Mouse (Mus musculus) cortical plate, adult 2 months (tissue): ENCODE results near the gene Olfr985. TPM values are rescaled to one million over a fixed set of nuclear protein-coding genes. Genes with fewer than 3 reads are reported as not detected.

ENCODE experiments used
- H3K27ac ChIP-seq: fragments of 200-500 bp; 2 replicates; pipeline ENCODE4 v1.5.1; 2012; ENCODE audit warnings: low read length, control low read depth, inconsistent platforms; ENCODE audit not compliant: insufficient read depth
- H3K4me1 ChIP-seq: fragments of 200-500 bp; 2 replicates; pipeline ENCODE4 v1.6.1; 2011; ENCODE audit warnings: low read length; ENCODE audit not compliant: control insufficient read depth, insufficient read depth
- H3K4me3 ChIP-seq: fragments of 200-500 bp; 2 replicates; pipeline ENCODE4 v1.5.1; 2011; ENCODE audit warnings: mild to moderate bottlenecking, low read length, control low read depth; ENCODE audit not compliant: insufficient read depth
- CTCF ChIP-seq: fragments of 200-500 bp; IDR thresholded peaks from 2 replicates; pipeline ENCODE4 v1.5.1; 2011; ENCODE audit warnings: mild to moderate bottlenecking, control low read depth, low read length; ENCODE audit not compliant: insufficient read depth; ENCODE audit errors: extremely low read depth
- POLR2A ChIP-seq: fragments of 200-500 bp; IDR thresholded peaks from 2 replicates; pipeline ENCODE4 v1.6.1; 2011; ENCODE audit warnings: mild to moderate bottlenecking, low read length, control low read depth; ENCODE audit not compliant: insufficient read depth; ENCODE audit errors: extremely low read depth
- polyA plus RNA-seq: library from polyadenylated mRNA; depleted of rRNA; stranded (reverse); fragments of >200 nt; gene quantifications from 2 replicates; pipeline ENCODE4 v1.2.3, GENCODE M21; 2012; rRNA removed

The Olfr985 gene
- not detected in 2 replicates for polyA plus RNA-seq

GRCm38 (mm10) chr9:40130084-40130483 is at the start of gene Olfr985:
Gene Olfr985, minus strand, starts transcription at chr9:40130184.
- TF ChIP-seq CTCF: no peak
- no peak for TF ChIP-seq POLR2A
- H3K4me3 ChIP-seq: no peak within 1 kb of the TSS
- H3K27ac ChIP-seq: no peak within 1 kb of the TSS
- no peaks in the 10 kb centered on the region for H3K4me1 ChIP-seq

- Histone ChIP-seq H3K4me1 (no peaks in the 10 kb centered on the region), H3K27ac (no peak overlapping the region), H3K4me3 (no peak overlapping the region)
- TF ChIP-seq POLR2A: no peak
- TF ChIP-seq CTCF: no peak
These were observed 47.0 kb upstream of the Olfr985 start for GRCm38 (mm10) chr9:40177017-40177416.

GRCm38 (mm10) chr9:40166446-40166845 is 36.5 kb upstream of the Olfr985 start:
- Histone ChIP-seq H3K4me1 (no peaks in the 10 kb centered on the region), H3K4me3 (no peak overlapping the region), H3K27ac (no peak overlapping the region)
- no peak for TF ChIP-seq CTCF
- TF ChIP-seq POLR2A: no peak

GRCm38 (mm10) chr9:40155118-40155644 is 25.2 kb upstream of the Olfr985 start:
- no peak overlapping the region for H3K27ac ChIP-seq
- no peak overlapping the region for H3K4me3 ChIP-seq
- H3K4me1 ChIP-seq: no peaks in the 10 kb centered on the region
- no peak for TF ChIP-seq POLR2A
- TF ChIP-seq CTCF: no peak

- no peak for TF ChIP-seq CTCF
- no peak for TF ChIP-seq POLR2A
- H3K27ac ChIP-seq: no peak overlapping the region
- H3K4me1 ChIP-seq: no peaks in the 10 kb centered on the region
- no peak overlapping the region for H3K4me3 ChIP-seq
These were observed 11.6 kb upstream of the Olfr985 start for GRCm38 (mm10) chr9:40141544-40141943.

GRCm38 (mm10) chr9:40139484-40139883 is 9.5 kb upstream of the Olfr985 start:
- TF ChIP-seq CTCF (no peak), POLR2A (no peak)
- H3K4me1 ChIP-seq: no peaks in the 10 kb centered on the region

GRCm38 (mm10) chr9:40136987-40137688 is 7.2 kb upstream of the Olfr985 start:
- TF ChIP-seq CTCF (no peak), POLR2A (no peak)
- no peaks in the 10 kb centered on the region for H3K4me1 ChIP-seq
- H3K27ac ChIP-seq: no peak overlapping the region
- H3K4me3 ChIP-seq: no peak overlapping the region

More at GRCm38 (mm10) chr9:40139484-40139883, 9.5 kb upstream of the Olfr985 start:
- Histone ChIP-seq H3K27ac (no peak overlapping the region), H3K4me3 (no peak overlapping the region)

- Histone ChIP-seq H3K4me3 (no peak overlapping the region), H3K4me1 (no peaks in the 10 kb centered on the region), H3K27ac (no peak overlapping the region)
- TF ChIP-seq CTCF (no peak), POLR2A (no peak)
These were observed 572 bp upstream of the Olfr985 start for GRCm38 (mm10) chr9:40130556-40130955.

GRCm38 (mm10) chr9:40117287-40117659 is 12.7 kb downstream of the Olfr985 start:
- TF ChIP-seq POLR2A (no peak), CTCF (no peak)
- H3K27ac ChIP-seq: no peak overlapping the region
- no peaks in the 10 kb centered on the region for H3K4me1 ChIP-seq

GRCm38 (mm10) chr9:40116645-40117286 is 13.2 kb downstream of the Olfr985 start:
- no peak overlapping the region for H3K27ac ChIP-seq
- no peak overlapping the region for H3K4me3 ChIP-seq
- H3K4me1 ChIP-seq: no peaks in the 10 kb centered on the region
- TF ChIP-seq POLR2A (no peak), CTCF (no peak)

More at GRCm38 (mm10) chr9:40117287-40117659, 12.7 kb downstream of the Olfr985 start:
- H3K4me3 ChIP-seq: no peak overlapping the region

GRCm38 (mm10) chr9:40114106-40114505 is 15.9 kb downstream of the Olfr985 start, which contains the start of gene Olfr984:
Gene Olfr984, minus strand, starts transcription at chr9:40114206.
- TF ChIP-seq CTCF: no peak
- TF ChIP-seq POLR2A: no peak
- Histone ChIP-seq H3K4me1 (no peaks in the 10 kb centered on the region), H3K27ac (no peak within 1 kb of the TSS), H3K4me3 (no peak within 1 kb of the TSS)
